Mouse (Mus musculus): ENCODE results near the gene Best1. TPM values are rescaled to one million over a fixed set of nuclear protein-coding genes. Genes with fewer than 3 reads are reported as not detected.
"Not testable (repeated sequence)": the region's sequence is repeated elsewhere in the genome, so short reads cannot be mapped to it uniquely, and the experiment has no call there.

Gene Best1
- polyA plus RNA-seq, 1 experiment: not detected

DNA sequence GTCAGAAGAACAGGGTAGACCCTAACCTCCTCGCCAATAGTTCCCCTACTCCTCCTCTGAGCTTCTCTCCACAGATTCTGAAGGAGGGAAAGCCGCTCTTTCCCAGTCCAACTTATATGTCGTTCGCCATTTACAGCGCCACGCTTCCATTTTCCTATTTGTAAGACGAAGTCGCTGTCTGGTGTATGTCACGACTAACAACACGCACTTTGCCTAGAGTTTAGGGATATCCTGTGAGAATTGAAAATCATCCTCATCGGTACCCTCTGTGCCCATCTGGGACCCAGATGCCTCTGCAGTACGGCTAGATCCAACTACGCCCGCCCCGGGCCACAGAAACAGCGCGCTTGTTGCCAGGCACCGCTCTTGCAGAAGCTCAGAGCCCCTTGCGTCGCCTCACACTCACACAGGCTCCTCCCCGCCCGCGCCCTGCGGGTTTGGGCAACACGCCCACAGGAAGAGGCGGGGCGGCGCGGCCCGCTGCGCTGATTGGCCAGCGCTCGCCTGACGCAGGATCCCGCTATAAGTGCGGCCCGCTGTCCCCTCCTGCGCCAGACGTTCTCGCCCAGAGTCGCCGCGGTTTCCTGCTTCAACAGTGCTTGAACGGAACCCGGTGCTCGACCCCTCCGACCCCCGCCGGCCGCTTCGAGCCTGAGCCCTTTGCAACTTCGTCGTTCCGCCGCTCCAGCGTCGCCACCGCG lies 19.1 kb downstream of the Best1 start:
- Histone ChIP-seq H3K4me3 (replicated peaks) (peak overlapping the region; percentile 82), H3K9me3 (ENCODE audit: control insufficient read depth, low read length) (no peaks in the 10 kb centered on the region), H3K4me1 (ENCODE audit: control insufficient read depth) (peaks cover 77% of the 10 kb centered on the region), H3K36me3 (ENCODE audit: control insufficient read depth) (peaks cover 44% of the 10 kb centered on the region), H3K27me3 (ENCODE audit: control insufficient read depth) (no peaks in the 10 kb centered on the region; the same call in 1 of the 2 replicates)
- TF ChIP-seq GATA1 (IDR thresholded peaks at IDR 0.05; ENCODE audit: low read length) (no peak), TAL1 (IDR thresholded peaks at IDR 0.05; ENCODE audit: low read length) (no peak)

DNA sequence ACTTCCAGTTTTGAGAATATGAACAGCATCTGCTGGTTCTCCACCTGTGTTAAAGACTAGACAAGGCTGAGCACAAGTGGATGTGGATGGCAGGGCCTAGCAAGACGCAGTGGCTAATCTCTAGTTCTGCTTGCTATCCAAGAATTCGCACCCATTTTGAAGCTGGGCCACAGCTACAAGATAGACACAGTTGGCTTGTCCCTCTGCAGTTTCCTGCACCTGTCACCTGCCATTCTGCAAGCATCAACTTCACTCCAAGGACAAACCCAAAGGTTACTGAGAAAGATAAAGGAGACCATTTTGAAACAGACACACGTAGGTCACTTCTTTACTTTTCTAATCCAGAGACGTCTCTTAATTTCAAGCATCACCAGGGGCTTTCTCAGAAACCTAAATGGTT lies 19.8 kb downstream of the Best1 start:
- H3K27me3 ChIP-seq (ENCODE audit: control insufficient read depth): no peaks in the 10 kb centered on the region; the same call in 1 of the 2 replicates
- H3K36me3 ChIP-seq (ENCODE audit: control insufficient read depth): peaks cover 37% of the 10 kb centered on the region
- peak overlapping the region; percentile 82 for H3K4me3 ChIP-seq (replicated peaks)
- peaks cover 76% of the 10 kb centered on the region for H3K4me1 ChIP-seq (ENCODE audit: control insufficient read depth)
- TF ChIP-seq TAL1 (IDR thresholded peaks at IDR 0.05; ENCODE audit: low read length) (no peak), GATA1 (IDR thresholded peaks at IDR 0.05; ENCODE audit: low read length) (no peak)
- no peaks in the 10 kb centered on the region for H3K9me3 ChIP-seq (ENCODE audit: control insufficient read depth, low read length)

DNA sequence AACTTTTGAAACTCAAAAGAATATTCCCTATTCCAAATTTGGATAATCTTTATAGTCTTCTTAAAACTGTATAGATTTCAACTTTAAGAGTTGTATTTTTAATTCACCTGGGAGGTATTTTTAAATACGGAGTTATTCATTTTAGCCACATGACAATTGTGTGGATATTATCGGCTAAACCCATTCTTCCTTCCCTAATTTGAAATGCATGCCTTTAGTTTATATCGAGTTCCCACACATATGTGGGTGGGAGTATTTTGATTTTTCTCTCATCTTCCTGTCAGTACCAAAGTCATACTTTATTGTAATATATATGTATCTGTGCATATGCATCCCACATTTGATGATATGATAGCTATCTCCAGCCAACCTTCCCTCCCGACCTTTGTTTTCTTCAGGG lies 21.2 kb downstream of the Best1 start, which contains the start of gene Fth1:
Fth1 (plus strand) TSS at position 341 of the 400 bp plus-strand sequence.
- Histone ChIP-seq H3K27me3 (ENCODE audit: control insufficient read depth) (no peaks in the 10 kb centered on the region; the same call in 1 of the 2 replicates), H3K4me3 (replicated peaks) (peak within 1 kb of the TSS; percentile 82), H3K9me3 (ENCODE audit: control insufficient read depth, low read length) (no peaks in the 10 kb centered on the region), H3K4me1 (ENCODE audit: control insufficient read depth) (peaks cover 77% of the 10 kb centered on the region), H3K36me3 (ENCODE audit: control insufficient read depth) (peaks cover 24% of the 10 kb centered on the region)
- TF ChIP-seq GATA1 (IDR thresholded peaks at IDR 0.05; ENCODE audit: low read length) (no peak), TAL1 (IDR thresholded peaks at IDR 0.05; ENCODE audit: low read length) (no peak)

DNA sequence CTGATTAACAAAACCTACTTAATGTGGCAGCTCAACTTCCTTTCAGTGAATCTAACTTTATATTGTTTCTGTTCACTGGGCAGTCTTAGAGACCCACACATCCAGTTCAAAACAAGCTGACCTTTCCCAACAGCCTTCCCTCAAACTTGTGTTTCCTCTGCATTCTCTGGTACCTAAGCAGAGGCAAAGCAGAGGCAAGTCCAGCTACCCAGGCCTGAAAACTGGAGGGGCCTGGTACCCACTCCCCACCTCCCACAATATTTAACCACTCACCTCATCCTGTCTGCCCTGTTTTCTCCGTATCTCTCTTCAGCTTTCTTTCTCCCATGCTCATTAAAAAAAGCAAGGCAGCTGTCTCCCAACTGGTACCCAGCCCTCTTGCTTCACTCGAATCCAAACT lies 22.3 kb downstream of the Best1 start:
- TF ChIP-seq GATA1 (IDR thresholded peaks at IDR 0.05; ENCODE audit: low read length) (no peak), TAL1 (IDR thresholded peaks at IDR 0.05; ENCODE audit: low read length) (no peak)
- Histone ChIP-seq H3K27me3 (ENCODE audit: control insufficient read depth) (no peaks in the 10 kb centered on the region), H3K36me3 (ENCODE audit: control insufficient read depth) (peaks cover 13% of the 10 kb centered on the region), H3K9me3 (ENCODE audit: control insufficient read depth, low read length) (no peaks in the 10 kb centered on the region), H3K4me3 (replicated peaks) (peak overlapping the region; percentile 55), H3K4me1 (ENCODE audit: control insufficient read depth) (peaks cover 73% of the 10 kb centered on the region)

DNA sequence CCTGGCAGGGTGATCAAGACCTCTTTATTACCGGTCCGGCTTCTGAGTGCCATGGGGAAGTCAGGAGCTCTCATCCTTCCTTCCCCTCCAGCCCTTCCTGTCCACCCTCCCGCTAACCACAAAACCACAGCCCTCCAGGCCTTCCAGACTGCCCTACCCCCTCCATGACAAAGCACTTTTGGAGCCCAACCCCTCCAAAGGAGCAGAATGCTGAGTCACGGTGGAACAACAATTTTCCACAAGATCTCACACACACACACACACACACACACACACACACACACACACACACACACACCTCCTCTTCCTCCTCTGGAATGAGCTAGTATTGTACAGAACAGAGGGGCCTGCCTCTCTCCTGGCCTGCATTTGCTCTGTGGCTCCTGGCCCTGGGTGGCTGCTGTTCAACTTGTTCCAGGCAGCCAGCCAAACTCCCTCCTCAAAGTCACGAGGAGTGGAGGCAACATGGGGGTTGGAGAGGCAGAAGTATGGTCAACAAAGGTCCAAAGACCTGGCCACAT lies 22.9 kb downstream of the Best1 start:
- Histone ChIP-seq H3K4me3 (replicated peaks) (peak overlapping the region; percentile 55), H3K9me3 (ENCODE audit: control insufficient read depth, low read length) (no peaks in the 10 kb centered on the region), H3K36me3 (ENCODE audit: control insufficient read depth) (peaks cover 6% of the 10 kb centered on the region), H3K4me1 (ENCODE audit: control insufficient read depth) (peaks cover 73% of the 10 kb centered on the region), H3K27me3 (ENCODE audit: control insufficient read depth) (no peaks in the 10 kb centered on the region)
- TF ChIP-seq TAL1 (IDR thresholded peaks at IDR 0.05; ENCODE audit: low read length) (no peak), GATA1 (IDR thresholded peaks at IDR 0.05; ENCODE audit: low read length) (no peak)

DNA sequence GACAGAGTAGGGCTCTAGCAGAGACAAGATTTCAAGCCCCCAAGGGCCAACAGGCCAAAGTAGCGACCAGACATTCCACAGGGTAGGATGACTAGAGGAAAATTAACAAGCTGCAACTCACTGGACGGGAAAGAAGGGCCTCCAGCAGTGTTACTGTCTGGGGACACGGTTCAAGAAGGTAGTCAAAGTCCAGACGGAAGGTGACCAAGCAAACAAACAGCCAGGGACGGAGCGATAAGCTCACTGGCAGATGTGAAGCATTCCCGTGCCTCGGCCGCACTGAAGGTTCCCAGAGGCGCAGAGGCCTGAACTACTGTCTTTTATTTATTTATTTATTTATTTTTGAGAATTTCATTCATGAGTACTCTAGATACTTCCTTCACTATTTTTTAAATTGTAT lies 24.3 kb downstream of the Best1 start:
- H3K4me1 ChIP-seq (ENCODE audit: control insufficient read depth): peaks cover 71% of the 10 kb centered on the region
- H3K36me3 ChIP-seq (ENCODE audit: control insufficient read depth): no peaks in the 10 kb centered on the region; the same call in none of the 2 replicates
- H3K27me3 ChIP-seq (ENCODE audit: control insufficient read depth): no peaks in the 10 kb centered on the region
- H3K9me3 ChIP-seq (ENCODE audit: control insufficient read depth, low read length): no peaks in the 10 kb centered on the region
- TF ChIP-seq GATA1 (IDR thresholded peaks at IDR 0.05; ENCODE audit: low read length) (no peak), TAL1 (IDR thresholded peaks at IDR 0.05; ENCODE audit: low read length) (no peak)
- H3K4me3 ChIP-seq (replicated peaks): no peak overlapping the region

DNA sequence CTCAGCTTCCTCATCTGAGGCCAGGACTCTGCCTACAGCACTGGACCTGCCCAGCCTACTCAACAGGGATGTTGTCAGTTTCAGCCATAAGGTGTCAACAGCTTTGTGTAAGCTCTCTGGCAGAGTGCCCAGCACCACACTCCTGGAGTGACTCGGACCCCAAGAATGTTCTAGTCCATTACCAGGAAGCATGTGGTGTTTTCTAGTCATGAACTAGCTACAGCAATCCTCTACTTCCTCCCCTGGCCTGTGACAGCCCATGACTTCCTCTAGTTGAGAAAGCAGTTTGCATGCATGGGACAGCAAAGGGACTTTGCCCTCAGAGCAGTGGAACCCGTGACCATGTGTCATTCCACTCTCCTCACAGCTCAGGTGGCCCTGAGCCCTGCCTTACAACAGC lies 26.6 kb downstream of the Best1 start:
- not testable (repeated sequence) for H3K9me3 ChIP-seq (ENCODE audit: control insufficient read depth, low read length); H3K36me3 ChIP-seq (ENCODE audit: control insufficient read depth); H3K4me3 ChIP-seq (replicated peaks); H3K27me3 ChIP-seq (ENCODE audit: control insufficient read depth)
- H3K4me1 ChIP-seq (ENCODE audit: control insufficient read depth): peaks cover 49% of the 10 kb centered on the region

DNA sequence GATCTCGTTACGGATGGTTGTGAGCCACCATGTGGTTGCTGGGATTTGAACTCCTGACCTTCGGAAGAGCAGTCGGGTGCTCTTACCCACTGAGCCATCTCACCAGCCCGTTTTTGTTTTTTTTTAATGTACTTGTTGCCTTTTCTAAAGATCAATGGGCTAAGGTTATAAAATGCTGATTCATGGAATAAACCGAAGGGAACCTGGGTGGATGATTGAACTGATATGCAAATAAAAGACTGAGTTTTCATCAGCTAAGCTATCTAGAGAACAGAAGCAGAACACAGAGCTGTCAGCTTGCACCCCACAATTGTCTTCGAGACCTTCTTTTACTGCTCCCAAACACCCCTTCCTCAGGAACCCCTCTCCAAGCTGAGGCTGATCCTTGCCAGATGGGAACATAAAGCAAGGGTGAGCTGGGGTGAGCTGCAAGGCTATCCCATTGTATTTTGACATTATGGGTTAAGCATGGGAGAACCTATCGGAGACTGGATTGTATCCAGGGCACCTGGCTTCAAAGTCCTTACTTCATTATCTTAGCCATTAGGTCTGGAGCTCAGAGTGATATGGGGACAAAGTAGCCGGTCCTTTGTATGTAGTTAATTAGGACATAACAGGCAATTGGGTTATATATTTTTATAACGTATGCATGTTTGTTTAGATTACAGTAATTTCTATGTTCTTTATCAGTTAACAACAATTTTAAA lies 33.2 kb downstream of the Best1 start:
- Histone ChIP-seq H3K9me3 (ENCODE audit: control insufficient read depth, low read length) (no peaks in the 10 kb centered on the region), H3K36me3 (ENCODE audit: control insufficient read depth) (no peaks in the 10 kb centered on the region), H3K4me1 (ENCODE audit: control insufficient read depth) (peaks cover 29% of the 10 kb centered on the region), H3K4me3 (replicated peaks) (no peak overlapping the region), H3K27me3 (ENCODE audit: control insufficient read depth) (no peaks in the 10 kb centered on the region)
- TF ChIP-seq GATA1 (IDR thresholded peaks at IDR 0.05; ENCODE audit: low read length): no peak
- no peak for TF ChIP-seq TAL1 (IDR thresholded peaks at IDR 0.05; ENCODE audit: low read length)

DNA sequence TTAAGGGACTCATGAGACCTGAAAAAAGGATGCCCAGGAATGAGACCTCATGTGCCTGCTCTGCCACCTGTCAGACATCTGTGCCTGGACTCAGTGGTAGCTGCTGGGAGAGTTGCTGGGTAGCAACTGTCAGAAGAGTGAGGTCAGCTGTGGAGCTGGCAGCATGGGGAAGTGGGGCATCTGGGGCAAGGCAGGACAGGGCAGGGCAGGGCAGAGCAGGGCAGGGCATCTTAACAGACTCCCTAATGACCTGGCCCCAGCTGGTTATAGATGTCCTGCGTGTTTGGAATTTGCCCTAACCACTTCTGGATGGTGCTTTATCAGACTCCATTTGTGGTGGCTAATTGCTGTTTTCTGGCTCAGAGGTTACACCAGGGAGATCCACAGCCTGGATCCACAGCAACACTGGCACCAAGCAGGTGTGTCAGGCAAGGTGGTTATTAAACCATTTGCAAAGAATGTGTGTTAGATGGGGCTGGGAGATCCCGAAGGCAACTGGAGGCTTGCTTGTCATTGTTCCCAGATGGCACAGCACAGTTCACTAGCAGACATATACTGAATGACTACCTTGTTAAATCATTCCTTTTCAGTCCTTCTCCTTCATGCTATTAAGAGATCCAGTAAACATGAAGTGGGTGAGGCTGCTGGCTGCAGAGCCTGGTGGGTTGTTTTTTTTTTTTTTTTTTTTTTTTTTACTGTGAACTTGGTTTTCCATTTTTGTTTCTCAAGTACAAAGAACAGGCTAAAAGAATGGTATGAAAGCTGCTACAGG lies 35.2 kb downstream of the Best1 start:
- H3K27me3 ChIP-seq (ENCODE audit: control insufficient read depth): no peaks in the 10 kb centered on the region
- H3K4me3 ChIP-seq (replicated peaks): no peak overlapping the region
- peaks cover 29% of the 10 kb centered on the region for H3K4me1 ChIP-seq (ENCODE audit: control insufficient read depth)
- H3K9me3 ChIP-seq (ENCODE audit: control insufficient read depth, low read length): no peaks in the 10 kb centered on the region
- no peak for TF ChIP-seq GATA1 (IDR thresholded peaks at IDR 0.05; ENCODE audit: low read length)
- TF ChIP-seq TAL1 (IDR thresholded peaks at IDR 0.05; ENCODE audit: low read length): no peak
- no peaks in the 10 kb centered on the region for H3K36me3 ChIP-seq (ENCODE audit: control insufficient read depth)
